Mouse (Mus musculus): ENCODE measurements at regions not wholly inside any gene's neighbourhood (a gene's known extent, or its start where the extent isn't known, plus 50 kb on each side); places are given as distances from the start of the nearest gene placed in this dataset.
A peak's percentile ranks its signal among the peaks of the same experiment; 100 is the strongest.
"Not testable (repeated sequence)": the region's sequence is repeated elsewhere in the genome, so short reads cannot be mapped to it uniquely, and the experiment has no call there.

DNA sequence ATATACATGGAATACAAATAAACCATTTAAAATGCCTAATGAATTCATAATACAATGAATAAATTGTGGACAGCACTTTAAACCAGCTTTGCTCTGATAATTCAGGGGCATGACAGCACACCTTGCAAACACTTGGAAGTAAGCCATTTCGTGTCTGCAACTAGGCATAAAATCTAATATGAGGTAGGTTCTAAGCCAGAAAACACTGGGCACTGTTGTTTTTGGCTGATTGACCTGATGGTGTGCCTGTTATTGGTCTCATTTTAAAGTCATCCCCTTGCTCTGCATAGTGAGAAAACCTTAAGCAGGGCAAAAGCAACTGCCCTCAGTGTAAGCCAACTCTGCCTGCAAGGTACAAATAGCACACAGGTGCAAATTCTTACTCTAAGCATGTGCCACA, 521.3 kb upstream of the Got2 start:
- Histone ChIP-seq H3K36me3 (replicated peaks) (no peaks in the 10 kb centered on the region), H3K4me1 (no peaks in the 10 kb centered on the region), H3K4me3 (no peak overlapping the region), H3K9me3 (no peaks in the 10 kb centered on the region), H3K27ac (no peak overlapping the region), H3K27me3 (ENCODE audit: poor library complexity, severe bottlenecking) (no peaks in the 10 kb centered on the region)
- 71% methylated on average over 1 of the region's 1 CpGs for WGBS
- DNase-seq (ENCODE audit: extremely low spot score, low spot score): no peak

DNA sequence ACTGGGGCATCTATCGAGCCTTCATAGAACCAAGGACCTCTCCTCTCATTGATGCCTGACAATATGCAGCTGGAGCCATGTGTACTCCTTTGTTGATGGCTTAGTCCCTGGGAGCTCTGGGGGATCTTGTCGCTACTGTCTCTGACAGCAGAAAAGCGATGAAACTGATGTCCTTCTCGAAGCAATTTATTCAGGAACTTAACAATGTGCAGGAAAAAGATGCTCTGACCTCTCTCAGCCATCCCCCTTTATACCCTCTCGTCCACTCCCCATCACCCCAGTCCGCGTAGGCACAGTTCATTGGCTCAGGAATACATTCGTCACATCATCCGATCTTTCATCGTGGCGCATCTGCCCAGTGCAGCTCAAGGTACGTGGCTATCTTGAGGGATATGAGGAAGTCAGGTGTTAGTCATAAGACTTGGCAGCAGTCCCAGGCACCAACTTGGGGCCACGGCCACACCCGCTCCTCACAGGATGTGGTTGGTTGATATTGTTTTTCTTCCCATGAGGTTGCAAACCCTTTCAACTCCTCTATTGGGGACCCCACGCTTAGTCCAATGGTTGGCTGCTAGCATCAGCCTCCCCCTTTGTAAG, 516.3 kb upstream of the Got2 start:
- WGBS: 95% methylated on average over 15 of the region's 15 CpGs
- Histone ChIP-seq H3K4me1 (no peaks in the 10 kb centered on the region), H3K27me3 (ENCODE audit: poor library complexity, severe bottlenecking) (no peaks in the 10 kb centered on the region), H3K27ac (no peak overlapping the region), H3K4me3 (no peak overlapping the region), H3K9me3 (no peaks in the 10 kb centered on the region), H3K36me3 (replicated peaks) (no peaks in the 10 kb centered on the region)
- DNase-seq (ENCODE audit: extremely low spot score, low spot score): no peak

DNA sequence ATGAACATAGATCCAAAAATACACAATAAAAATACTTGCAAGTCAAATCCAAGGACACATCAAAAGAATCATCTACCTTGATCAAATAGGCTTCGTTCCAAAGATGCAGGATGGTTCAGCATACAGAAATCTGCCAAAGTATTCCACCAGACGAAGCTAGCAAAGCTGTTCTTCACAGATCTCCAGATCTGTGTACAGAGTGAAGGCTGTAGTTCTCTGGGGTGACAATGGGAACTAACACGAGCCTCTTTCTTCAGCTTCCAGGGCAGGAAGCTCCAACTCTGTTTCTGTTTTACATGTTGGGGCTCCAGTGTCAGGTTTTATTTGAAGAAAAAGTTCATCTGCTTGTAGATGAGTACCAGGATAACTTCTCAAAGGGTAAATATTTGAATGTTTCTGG, 515.3 kb upstream of the Got2 start:
- Histone ChIP-seq H3K27ac (no peak overlapping the region), H3K36me3 (replicated peaks) (no peaks in the 10 kb centered on the region), H3K4me3 (no peak overlapping the region), H3K27me3 (ENCODE audit: poor library complexity, severe bottlenecking) (no peaks in the 10 kb centered on the region), H3K4me1 (no peaks in the 10 kb centered on the region), H3K9me3 (no peaks in the 10 kb centered on the region)
- WGBS: 84% methylated on average over 3 of the region's 3 CpGs
- DNase-seq (ENCODE audit: extremely low spot score, low spot score): no peak

DNA sequence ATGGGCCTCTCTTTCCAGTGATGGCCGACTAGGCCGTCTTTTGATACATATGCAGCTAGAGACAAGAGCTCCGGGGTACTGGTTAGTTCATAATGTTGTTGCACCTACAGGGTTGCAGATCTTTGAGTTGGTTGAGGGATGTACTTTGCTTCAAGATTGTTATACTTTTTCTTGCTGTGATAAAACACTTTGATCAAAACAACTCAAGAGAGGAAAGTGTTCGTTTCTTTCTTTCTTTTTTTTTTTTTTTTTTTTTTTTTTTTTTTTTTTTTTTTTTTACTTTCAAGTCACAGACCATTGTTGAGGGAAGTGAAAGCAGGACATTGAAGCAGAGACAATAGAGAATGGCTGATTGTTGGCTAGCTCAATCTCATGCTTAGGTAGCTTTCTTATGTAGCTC, 511.0 kb upstream of the Got2 start:
- not testable (repeated sequence) for H3K27me3 ChIP-seq (ENCODE audit: poor library complexity, severe bottlenecking)
- WGBS: 85% methylated on average over 4 of the region's 4 CpGs

DNA sequence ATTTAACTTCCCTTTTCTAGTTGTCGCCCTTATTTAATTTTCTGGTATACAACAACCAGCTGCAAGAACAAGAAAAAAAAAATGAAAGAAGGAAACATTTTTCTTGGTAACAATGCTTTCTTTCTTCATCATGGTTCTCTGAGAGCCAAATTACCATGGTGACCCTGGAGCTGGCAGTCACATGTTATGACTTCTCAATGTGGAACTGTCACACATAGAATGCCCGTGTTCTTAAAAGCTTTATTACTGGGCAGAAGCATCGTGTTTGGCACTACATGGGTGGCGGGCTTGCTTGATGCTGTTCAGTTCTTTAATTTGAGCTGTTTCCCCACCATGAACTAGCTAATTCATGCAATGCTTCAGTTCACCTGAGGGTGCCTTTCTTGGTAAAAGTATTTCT, 504.7 kb upstream of the Got2 start:
- Histone ChIP-seq H3K4me1 (no peaks in the 10 kb centered on the region), H3K27ac (no peak overlapping the region)

More for the DNA sequence above, 511.0 kb upstream of the Got2 start:
- H3K36me3 ChIP-seq (replicated peaks); H3K4me1 ChIP-seq; DNase-seq (ENCODE audit: extremely low spot score, low spot score); H3K4me3 ChIP-seq; H3K9me3 ChIP-seq; H3K27ac ChIP-seq: not testable (repeated sequence)

DNA sequence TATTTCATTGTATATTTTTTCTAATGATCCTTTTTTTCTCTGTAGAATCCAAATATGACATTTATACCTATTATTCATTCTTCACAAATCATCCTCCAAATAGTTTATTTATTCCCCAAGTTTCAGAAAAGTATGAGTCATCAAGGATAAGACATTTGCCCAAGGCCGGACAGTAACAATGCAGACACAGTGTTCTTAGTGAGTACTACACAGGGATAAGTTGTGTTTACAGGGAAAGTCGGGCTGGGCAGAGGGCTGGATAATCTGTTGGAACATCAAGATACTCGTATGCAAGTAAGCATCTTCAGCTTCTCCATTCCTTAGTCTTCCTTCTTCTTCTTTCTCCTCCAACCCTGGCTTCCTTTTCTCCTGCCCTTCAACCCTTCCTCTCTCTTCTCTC, 500.9 kb upstream of the Got2 start:
- Histone ChIP-seq H3K36me3 (replicated peaks) (no peaks in the 10 kb centered on the region), H3K4me3 (no peak overlapping the region), H3K27me3 (ENCODE audit: poor library complexity, severe bottlenecking) (no peaks in the 10 kb centered on the region), H3K27ac (no peak overlapping the region), H3K4me1 (no peaks in the 10 kb centered on the region), H3K9me3 (no peaks in the 10 kb centered on the region)
- 86% methylated on average over 3 of the region's 3 CpGs for WGBS
- no peak for DNase-seq (ENCODE audit: extremely low spot score, low spot score)

More for the DNA sequence above, 504.7 kb upstream of the Got2 start:
- Histone ChIP-seq H3K27me3 (ENCODE audit: poor library complexity, severe bottlenecking) (no peaks in the 10 kb centered on the region), H3K4me3 (no peak overlapping the region), H3K36me3 (replicated peaks) (no peaks in the 10 kb centered on the region), H3K9me3 (no peaks in the 10 kb centered on the region)
- no peak for DNase-seq (ENCODE audit: extremely low spot score, low spot score)
- WGBS: 75% methylated on average over 4 of the region's 4 CpGs

DNA sequence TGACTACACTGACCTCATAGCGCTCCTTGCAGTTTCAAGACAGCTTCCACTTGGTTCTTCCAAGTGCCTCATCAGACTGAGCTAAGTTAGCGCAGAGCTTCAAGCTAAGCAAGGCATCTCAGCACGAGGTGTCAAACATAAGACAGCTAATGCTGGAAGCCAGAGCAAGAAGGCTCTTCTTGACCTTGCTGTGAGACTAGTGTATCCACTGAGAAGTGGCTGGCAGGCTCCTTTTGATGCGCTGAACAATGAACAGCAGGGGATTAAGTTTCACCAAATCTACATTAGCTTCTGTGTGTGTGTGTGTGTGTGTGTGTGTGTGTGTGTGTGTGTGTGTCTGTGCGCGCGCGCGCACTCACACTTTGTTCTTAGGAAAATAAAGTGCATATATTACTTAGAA, 482.2 kb upstream of the Got2 start:
- Histone ChIP-seq H3K4me1 (peaks cover 23% of the 10 kb centered on the region), H3K27me3 (ENCODE audit: poor library complexity, severe bottlenecking) (no peaks in the 10 kb centered on the region), H3K4me3 (no peak overlapping the region), H3K36me3 (replicated peaks) (no peaks in the 10 kb centered on the region), H3K27ac (no peak overlapping the region), H3K9me3 (no peaks in the 10 kb centered on the region)
- DNase-seq (ENCODE audit: extremely low spot score, low spot score): no peak
- 88% methylated on average over 9 of the region's 9 CpGs for WGBS

DNA sequence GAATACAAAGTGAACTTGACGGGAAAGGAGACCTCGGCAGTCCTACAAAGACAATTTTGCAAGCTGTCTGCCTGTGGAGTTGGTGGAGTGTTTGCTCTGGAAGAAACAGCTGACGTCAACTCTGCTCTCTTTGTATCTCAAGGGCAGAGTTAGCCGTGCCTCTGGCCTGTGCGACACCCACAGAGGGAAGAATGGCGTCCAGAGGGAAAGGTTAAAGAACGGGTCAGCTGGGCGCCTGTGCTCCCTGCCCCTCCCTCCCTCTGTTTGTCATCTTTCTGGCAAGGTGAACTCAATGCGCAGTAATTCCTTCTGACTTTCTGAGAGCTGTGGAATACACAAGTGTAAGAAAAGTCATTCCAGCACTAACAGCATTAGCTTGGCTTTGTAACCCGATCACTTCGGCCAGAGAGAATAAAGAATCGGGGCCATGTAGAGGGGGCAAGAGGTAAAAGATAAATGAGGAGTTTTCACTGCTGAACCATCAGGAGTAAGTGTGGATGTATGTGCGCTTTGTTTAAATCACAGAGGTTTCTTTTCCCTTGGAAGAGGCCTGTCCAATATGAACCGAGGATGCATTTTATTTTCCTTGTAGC, 474.6 kb upstream of the Got2 start:
- no peaks in the 10 kb centered on the region for H3K27me3 ChIP-seq (ENCODE audit: poor library complexity, severe bottlenecking)
- peak overlapping the region; percentile 40; the same call in 1 of the 2 replicates for H3K27ac ChIP-seq
- H3K9me3 ChIP-seq: no peaks in the 10 kb centered on the region
- peak; percentile 15 for DNase-seq (ENCODE audit: extremely low spot score, low spot score)
- H3K4me3 ChIP-seq: no peak overlapping the region
- no peaks in the 10 kb centered on the region for H3K36me3 ChIP-seq (replicated peaks)
- WGBS: 35% methylated on average over 14 of the region's 14 CpGs
- peaks cover 9% of the 10 kb centered on the region for H3K4me1 ChIP-seq

DNA sequence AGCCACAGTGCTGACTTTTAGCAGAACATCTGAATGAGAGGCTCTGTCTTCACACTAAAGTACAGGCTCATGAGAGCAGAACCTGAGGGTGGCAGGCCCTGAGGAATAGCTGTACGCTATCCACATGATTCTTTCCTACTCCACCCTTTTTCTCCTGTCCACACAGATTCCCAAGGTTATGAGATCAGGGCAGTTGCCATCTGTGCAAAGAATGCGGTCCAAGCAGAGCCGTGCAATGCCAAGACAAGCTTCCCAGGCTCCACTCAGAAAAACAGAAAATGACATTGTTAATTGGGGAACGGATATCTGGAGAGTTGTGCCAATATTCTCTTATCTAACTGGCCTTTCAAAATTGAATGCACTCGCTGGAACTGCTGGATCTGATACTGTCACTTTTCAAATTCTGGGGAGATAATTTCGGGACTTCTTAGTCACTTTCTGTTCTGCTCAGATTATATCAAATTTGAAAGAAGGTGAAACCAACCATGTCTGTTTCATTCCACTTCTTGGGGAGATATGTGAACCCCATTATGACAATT, 462.3 kb upstream of the Got2 start:
- Histone ChIP-seq H3K9me3 (no peaks in the 10 kb centered on the region), H3K4me1 (peaks cover 10% of the 10 kb centered on the region; the same call in 1 of the 2 replicates), H3K4me3 (no peak overlapping the region), H3K27me3 (ENCODE audit: poor library complexity, severe bottlenecking) (no peaks in the 10 kb centered on the region), H3K36me3 (replicated peaks) (no peaks in the 10 kb centered on the region), H3K27ac (no peak overlapping the region)
- no peak for DNase-seq (ENCODE audit: extremely low spot score, low spot score)
- 87% methylated on average over 6 of the region's 6 CpGs for WGBS

DNA sequence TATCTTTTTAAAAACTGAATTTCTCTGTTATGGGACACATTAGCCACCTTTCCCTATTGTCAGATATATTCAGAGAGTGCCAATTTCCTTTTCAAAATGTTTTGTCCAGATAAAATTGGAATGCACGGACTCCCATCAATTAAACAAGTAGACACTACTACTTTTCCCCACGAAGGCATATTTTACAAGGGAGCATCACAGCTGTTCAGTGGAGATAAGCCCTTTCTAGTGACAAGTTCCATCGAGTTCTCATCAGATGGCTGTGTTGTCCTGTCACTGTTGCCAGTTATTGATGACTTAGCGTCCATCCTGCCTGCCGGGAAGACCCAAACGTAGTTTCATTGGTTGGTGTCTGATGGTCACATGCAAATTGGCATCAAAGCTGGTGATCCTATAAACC, 461.2 kb upstream of the Got2 start:
- no peaks in the 10 kb centered on the region for H3K27me3 ChIP-seq (ENCODE audit: poor library complexity, severe bottlenecking)
- 88% methylated on average over 6 of the region's 6 CpGs for WGBS
- peaks cover 10% of the 10 kb centered on the region; the same call in 1 of the 2 replicates for H3K4me1 ChIP-seq
- no peak overlapping the region for H3K27ac ChIP-seq
- H3K4me3 ChIP-seq: no peak overlapping the region
- no peaks in the 10 kb centered on the region for H3K36me3 ChIP-seq (replicated peaks)
- DNase-seq (ENCODE audit: extremely low spot score, low spot score): no peak
- no peaks in the 10 kb centered on the region for H3K9me3 ChIP-seq

DNA sequence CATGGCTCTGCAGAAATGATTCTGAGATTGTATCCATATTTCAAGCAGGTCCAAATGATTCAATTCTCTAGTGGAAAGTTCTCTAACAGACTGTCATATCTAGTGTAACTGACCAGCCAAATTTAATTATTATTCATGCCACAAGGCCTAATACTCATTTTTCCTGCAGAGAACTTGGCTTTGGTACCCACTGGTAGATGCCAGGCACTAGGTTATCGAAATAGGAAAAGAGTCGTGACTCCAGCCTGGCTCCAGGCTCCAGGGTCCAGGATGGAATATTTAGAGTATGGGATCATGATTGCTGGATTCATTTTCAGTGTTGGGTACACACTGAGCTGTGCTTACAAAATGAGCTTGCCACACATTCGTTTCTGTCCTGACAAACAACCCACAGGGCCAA, 452.4 kb upstream of the Got2 start:
- Histone ChIP-seq H3K27me3 (ENCODE audit: poor library complexity, severe bottlenecking) (no peaks in the 10 kb centered on the region), H3K27ac (no peak overlapping the region), H3K36me3 (replicated peaks) (no peaks in the 10 kb centered on the region), H3K4me3 (no peak overlapping the region), H3K9me3 (peaks cover 4% of the 10 kb centered on the region; the same call in 1 of the 2 replicates), H3K4me1 (no peaks in the 10 kb centered on the region)
- DNase-seq (ENCODE audit: extremely low spot score, low spot score): no peak
- WGBS: 81% methylated on average over 3 of the region's 3 CpGs

DNA sequence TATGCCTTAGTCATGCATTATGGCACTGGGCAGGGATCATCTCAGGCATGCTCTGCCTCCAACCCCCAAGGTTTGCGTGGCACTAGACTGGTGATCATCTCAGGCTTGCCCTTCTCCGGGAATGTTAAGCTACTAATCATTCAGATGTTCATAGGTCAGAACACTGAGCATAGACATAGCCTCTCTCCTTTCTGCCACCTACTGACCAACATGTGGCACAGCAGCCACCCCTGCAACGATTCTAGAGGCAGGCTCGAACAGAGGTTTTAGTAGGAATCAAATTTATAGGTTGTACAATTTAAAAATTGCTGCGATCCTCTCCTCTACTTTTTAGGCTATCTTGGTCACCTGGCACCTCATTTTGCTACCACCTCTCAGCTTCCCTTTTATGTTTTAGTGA, 430.0 kb upstream of the Got2 start:
- Histone ChIP-seq H3K27me3 (ENCODE audit: poor library complexity, severe bottlenecking) (no peaks in the 10 kb centered on the region), H3K36me3 (replicated peaks) (no peaks in the 10 kb centered on the region)
- DNase-seq (ENCODE audit: extremely low spot score, low spot score): no peak

DNA sequence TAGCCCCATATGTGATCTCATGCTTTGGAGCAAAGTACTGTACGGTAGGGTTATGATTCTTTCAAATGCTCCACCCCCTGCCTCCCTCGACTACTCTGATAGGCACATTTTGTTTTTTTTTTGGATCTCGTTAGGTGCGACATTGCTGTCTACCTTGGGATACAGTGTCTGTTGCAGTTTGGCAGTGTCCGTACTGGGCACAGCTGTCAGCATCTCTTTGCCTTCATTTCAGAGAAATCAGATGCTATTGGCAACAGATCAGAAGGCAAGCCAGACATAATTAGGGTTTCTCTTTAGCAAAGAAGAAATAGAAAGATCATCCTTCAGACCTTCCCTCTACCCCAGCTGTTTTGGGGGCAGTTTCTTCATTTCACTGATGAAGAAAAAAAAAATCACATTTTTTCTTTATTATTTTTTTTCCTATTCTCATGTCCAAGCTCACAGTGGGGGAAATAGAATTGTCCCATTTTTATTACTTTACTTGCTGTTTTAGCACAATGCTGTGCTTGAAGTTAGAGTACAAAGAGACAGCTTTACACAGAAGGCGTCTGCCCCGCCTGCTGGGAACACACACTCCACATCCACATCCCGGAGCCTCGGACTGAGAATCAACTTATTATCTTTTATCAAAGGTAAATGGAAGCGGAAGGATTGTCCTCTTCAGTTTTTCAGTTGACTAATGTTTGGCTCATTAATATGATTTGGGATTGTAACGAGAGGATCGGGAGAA, 420.8 kb upstream of the Got2 start:
- no peaks in the 10 kb centered on the region for H3K27me3 ChIP-seq (ENCODE audit: poor library complexity, severe bottlenecking)
- no peak overlapping the region for H3K4me3 ChIP-seq
- H3K36me3 ChIP-seq (replicated peaks): no peaks in the 10 kb centered on the region
- H3K4me1 ChIP-seq: no peaks in the 10 kb centered on the region
- H3K27ac ChIP-seq: no peak overlapping the region
- WGBS: 85% methylated on average over 12 of the region's 12 CpGs
- H3K9me3 ChIP-seq: no peaks in the 10 kb centered on the region
- no peak for DNase-seq (ENCODE audit: extremely low spot score, low spot score)

More for the DNA sequence above, 430.0 kb upstream of the Got2 start:
- 83% methylated on average over 5 of the region's 5 CpGs for WGBS
- Histone ChIP-seq H3K27ac (no peak overlapping the region), H3K9me3 (no peaks in the 10 kb centered on the region), H3K4me1 (no peaks in the 10 kb centered on the region), H3K4me3 (no peak overlapping the region)

Data from forebrain, embryonic 10.5 days (tissue).